Comparison of ENCODE assay signal across 12 mouse cellular contexts in genomic region chr2:163089475-163090123, GRCm38 (mm10). TPM values are rescaled to one million over a fixed set of nuclear protein-coding genes. Genes with fewer than 3 reads are reported as not detected.
A peak's percentile ranks its signal among the peaks of the same experiment; 100 is the strongest.
DNase-seq lines count a peak whose midpoint lies in the region; ATAC-seq and TF ChIP-seq lines count a peak whose summit lies in the region.
"Had no signal": no experiment of that assay in that cellular context is flagged by ENCODE, and none has a peak within 500 bp of the region (broad histone marks: within the 10 kb centered on the region; RNA-seq: fewer than 3 reads in every experiment).

No protein-coding gene starts in this region.

- no peak overlapping the region for H3K4me2 ChIP-seq in midbrain, embryonic 11.5 days
- H3K4me2 ChIP-seq in midbrain, embryonic 13.5 days (replicated peaks), result no peak overlapping the region
- no peak overlapping the region for H3K4me2 ChIP-seq in forebrain, embryonic 13.5 days
- H3K4me2 ChIP-seq: embryonic facial prominence, embryonic 15.5 days; heart, embryonic 11.5 days had no signal

- no peak for ATAC-seq in midbrain, embryonic 11.5 days (ENCODE audit: low FRiP score)
- ATAC-seq in midbrain, embryonic 13.5 days, result no peak
- ATAC-seq in forebrain, embryonic 13.5 days, result no peak

- no peaks in the 10 kb centered on the region for H3K4me1 ChIP-seq in midbrain, embryonic 11.5 days (ENCODE audit: control insufficient read depth, insufficient read depth, low read length)
- no peaks in the 10 kb centered on the region for H3K4me1 ChIP-seq in midbrain, embryonic 13.5 days (replicated peaks)
- no peaks in the 10 kb centered on the region for H3K4me1 ChIP-seq in bone marrow macrophage, adult 2 months (ENCODE audit: control insufficient read depth, insufficient read depth, low read length)
- H3K4me1 ChIP-seq in forebrain, embryonic 13.5 days, result no peaks in the 10 kb centered on the region
- H3K4me1 ChIP-seq: embryonic facial prominence, embryonic 15.5 days had no signal

- no peak overlapping the region for H3K27ac ChIP-seq in midbrain, embryonic 11.5 days (ENCODE audit: low read depth, low read length)
- no peak overlapping the region for H3K27ac ChIP-seq in midbrain, embryonic 13.5 days
- no peak overlapping the region for H3K27ac ChIP-seq in bone marrow macrophage, adult 2 months (ENCODE audit: insufficient read depth, low read depth, low read length)
- no peak overlapping the region for H3K27ac ChIP-seq in forebrain, embryonic 13.5 days
- H3K27ac ChIP-seq: embryonic facial prominence, embryonic 15.5 days had no signal

- no peaks in the 10 kb centered on the region for H3K36me3 ChIP-seq in midbrain, embryonic 11.5 days (ENCODE audit: control insufficient read depth, insufficient read depth, low read length)
- H3K36me3 ChIP-seq in midbrain, embryonic 13.5 days, result no peaks in the 10 kb centered on the region
- H3K36me3 ChIP-seq in forebrain, embryonic 13.5 days (ENCODE audit: poor library complexity, severe bottlenecking), result peaks cover 4% of the 10 kb centered on the region; the same call in 1 of the 2 replicates
- H3K36me3 ChIP-seq: embryonic facial prominence, embryonic 15.5 days had no signal

- no peak overlapping the region for H3K4me3 ChIP-seq in midbrain, embryonic 11.5 days (ENCODE audit: low read depth, low read length)
- no peak overlapping the region for H3K4me3 ChIP-seq in midbrain, embryonic 13.5 days (replicated peaks)
- H3K4me3 ChIP-seq in bone marrow macrophage, adult 2 months (ENCODE audit: insufficient read depth, low read length), result no peak overlapping the region
- H3K4me3 ChIP-seq in forebrain, embryonic 13.5 days, result no peak overlapping the region
- H3K4me3 ChIP-seq: embryonic facial prominence, embryonic 15.5 days had no signal

- H3K27me3 ChIP-seq in midbrain, embryonic 11.5 days (ENCODE audit: control insufficient read depth, insufficient read depth, low read length), result no peaks in the 10 kb centered on the region
- H3K27me3 ChIP-seq in midbrain, embryonic 13.5 days, result no peaks in the 10 kb centered on the region
- no peaks in the 10 kb centered on the region for H3K27me3 ChIP-seq in forebrain, embryonic 13.5 days
- H3K27me3 ChIP-seq: embryonic facial prominence, embryonic 15.5 days had no signal

- TF ChIP-seq POLR2A in bone marrow macrophage, adult 2 months (IDR thresholded peaks at IDR 0.05; ENCODE audit: borderline replicate concordance, low read depth, low read length), result no peak

- peak; percentile 35 to 79 for DNase-seq in adrenal gland, adult (ENCODE audit: inconsistent age in 2 of 2, low spot score in 1 of 2)
- DNase-seq in adrenal gland, postnatal 4 days (ENCODE audit: low spot score in 2 of 2), result no peak
- DNase-seq in midbrain, embryonic 11.5 days (ENCODE audit: low spot score, missing footprints), result peak; percentile 85
- peak; percentile 31 for DNase-seq in naive thymus-derived CD4-positive, alpha-beta T cell, adult 2 months (ENCODE audit: low read depth)
- no peak for DNase-seq in layer of hippocampus, postnatal 10 days (ENCODE audit: low spot score in 2 of 2)
- DNase-seq: right cerebral cortex, postnatal 4 days had no signal

- peak; percentile 19; the same call in 1 of the 2 replicates for TF ChIP-seq CTCF in bone marrow macrophage, adult 2 months (IDR thresholded peaks at IDR 0.05; ENCODE audit: low read depth, low read length)

- WGBS in midbrain, embryonic 11.5 days, result 80% methylated on average over 5 of the region's 5 CpGs
- WGBS in midbrain, embryonic 13.5 days, result 76% methylated on average over 5 of the region's 5 CpGs
- WGBS in forebrain, embryonic 13.5 days, result 72% methylated on average over 5 of the region's 5 CpGs

- H3K9me3 ChIP-seq in midbrain, embryonic 11.5 days (ENCODE audit: control insufficient read depth, low read length), result no peaks in the 10 kb centered on the region; the same call in 1 of the 2 replicates
- H3K9me3 ChIP-seq in midbrain, embryonic 13.5 days, result peaks cover 4% of the 10 kb centered on the region; the same call in 1 of the 2 replicates
- no peaks in the 10 kb centered on the region for H3K9me3 ChIP-seq in forebrain, embryonic 13.5 days (replicated peaks)
- H3K9me3 ChIP-seq: embryonic facial prominence, embryonic 15.5 days had no signal

- H3K9ac ChIP-seq in midbrain, embryonic 11.5 days (ENCODE audit: low read length), result no peak overlapping the region
- H3K9ac ChIP-seq in midbrain, embryonic 13.5 days (replicated peaks), result no peak overlapping the region
- no peak overlapping the region for H3K9ac ChIP-seq in forebrain, embryonic 13.5 days
- H3K9ac ChIP-seq: embryonic facial prominence, embryonic 15.5 days had no signal

RNA-seq across cellular contexts. Expression of gene Gtsf1l, which starts 1.9 kb away (rescaled TPM):
- total RNA-seq in adrenal gland, postnatal 4 days (2021), result not detected
- polyA plus RNA-seq in midbrain, embryonic 11.5 days (2014; fragmentation: Nextera tagmentation; extraction: Ambion mirVana), result not detected in 2 replicates
- not detected in 2 replicates for polyA plus RNA-seq in midbrain, embryonic 13.5 days (2015; fragmentation: Nextera tagmentation; extraction: Ambion mirVana)
- not detected in 2 replicates for polyA plus RNA-seq in bone marrow macrophage, adult 2 months (2012; ENCODE audit: insufficient read depth, insufficient read length, missing spikeins)
- not detected in 2 replicates for polyA plus RNA-seq in forebrain, embryonic 13.5 days (2015; fragmentation: Nextera tagmentation; extraction: Ambion mirVana)
- not detected for total RNA-seq in layer of hippocampus, postnatal 10 days (2021)
- total RNA-seq: layer of hippocampus, postnatal 14 days had no signal
- polyA plus RNA-seq: heart, embryonic 11.5 days had no signal

RNA-seq across cellular contexts. Expression of gene Mybl2, which starts 35.1 kb away (rescaled TPM):
- 10 to 100 TPM; 20.4 to 24.0 TPM for total RNA-seq in adrenal gland, postnatal 4 days (2021)
- 25.7 and 29.8 TPM in 2 replicates for polyA plus RNA-seq in midbrain, embryonic 11.5 days (2014; fragmentation: Nextera tagmentation; extraction: Ambion mirVana)
- 10.8 and 12.4 TPM in 2 replicates for polyA plus RNA-seq in midbrain, embryonic 13.5 days (2015; fragmentation: Nextera tagmentation; extraction: Ambion mirVana)
- 4.7 and 6.5 TPM in 2 replicates for polyA plus RNA-seq in bone marrow macrophage, adult 2 months (2012; ENCODE audit: insufficient read depth, insufficient read length, missing spikeins)
- polyA plus RNA-seq in forebrain, embryonic 13.5 days (2015; fragmentation: Nextera tagmentation; extraction: Ambion mirVana), result 24.8 and 27.0 TPM in 2 replicates
- 1 to 10 TPM; 2.6 to 3.4 TPM for total RNA-seq in layer of hippocampus, postnatal 10 days (2021)

Comparison
In these comparisons a context has a peak if more than half of its experiments do, and no peak if none do; other contexts are left out.
1. DNase-seq: peak in adrenal gland, adult (2 of 2), midbrain, embryonic 11.5 days (single experiment) and naive thymus-derived CD4-positive, alpha-beta T cell, adult 2 months (single experiment); none in adrenal gland, postnatal 4 days (0 of 2) and layer of hippocampus, postnatal 10 days (0 of 2).